30 mouse cellular contexts compared by ENCODE assay signal in genomic region chr6:46866317-46866716, GRCm38 (mm10).
A peak's percentile ranks its signal among the peaks of the same experiment; 100 is the strongest.
DNase-seq lines count a peak whose midpoint lies in the region; ATAC-seq and TF ChIP-seq lines count a peak whose summit lies in the region.
"Had no signal": no experiment of that assay in that cellular context is flagged by ENCODE, and none has a peak within 500 bp of the region (broad histone marks: within the 10 kb centered on the region; RNA-seq: fewer than 3 reads in every experiment).

No protein-coding gene starts in this region.

- H3K4me2 ChIP-seq in intestine, postnatal 0 days (replicated peaks; ENCODE audit: low read depth), result no peak overlapping the region
- H3K4me2 ChIP-seq in intestine, embryonic 16.5 days (ENCODE audit: low read depth, low read length), result no peak overlapping the region
- no peak overlapping the region for H3K4me2 ChIP-seq in liver, postnatal 0 days (ENCODE audit: low read depth, low read length)
- no peak overlapping the region for H3K4me2 ChIP-seq in liver, embryonic 11.5 days
- no peak overlapping the region for H3K4me2 ChIP-seq in stomach, postnatal 0 days (replicated peaks; ENCODE audit: low read depth)
- H3K4me2 ChIP-seq: heart, embryonic 12.5 days; hindbrain, embryonic 14.5 days; limb, embryonic 13.5 days; lung, embryonic 15.5 days; midbrain, embryonic 11.5 days; neural tube, embryonic 13.5 days had no signal

- H3K27ac ChIP-seq in intestine, postnatal 0 days (ENCODE audit: low read depth, low read length), result no peak overlapping the region
- no peak overlapping the region for H3K27ac ChIP-seq in intestine, embryonic 16.5 days (ENCODE audit: low read length)
- H3K27ac ChIP-seq in liver, postnatal 0 days (ENCODE audit: low read depth), result no peak overlapping the region
- H3K27ac ChIP-seq in liver, embryonic 11.5 days (ENCODE audit: low read depth, low read length), result no peak overlapping the region
- H3K27ac ChIP-seq in stomach, postnatal 0 days (replicated peaks), result no peak overlapping the region
- H3K27ac ChIP-seq: hindbrain, embryonic 14.5 days; limb, embryonic 13.5 days; liver, embryonic 14.5 days; lung, embryonic 15.5 days; neural tube, embryonic 13.5 days had no signal

- no peak overlapping the region for H3K9ac ChIP-seq in intestine, postnatal 0 days (ENCODE audit: low read depth, low read length)
- H3K9ac ChIP-seq in intestine, embryonic 16.5 days (ENCODE audit: low read depth, low read length), result no peak overlapping the region
- H3K9ac ChIP-seq in liver, postnatal 0 days (replicated peaks), result no peak overlapping the region
- H3K9ac ChIP-seq in liver, embryonic 11.5 days (ENCODE audit: low read depth, low read length), result no peak overlapping the region
- no peak overlapping the region for H3K9ac ChIP-seq in stomach, postnatal 0 days (ENCODE audit: low read length)
- H3K9ac ChIP-seq: heart, embryonic 12.5 days; hindbrain, embryonic 14.5 days; limb, embryonic 13.5 days; liver, embryonic 14.5 days; lung, embryonic 15.5 days; neural tube, embryonic 13.5 days had no signal

- no peak for TF ChIP-seq EP300 in liver, postnatal 0 days (IDR thresholded peaks at IDR 0.05; ENCODE audit: low read depth)
- TF ChIP-seq EP300 in stomach, postnatal 0 days (optimal IDR thresholded peaks at IDR 0.05), result no peak

- no peak for DNase-seq in liver, postnatal 0 days
- DNase-seq in liver, embryonic 11.5 days (ENCODE audit: low spot score), result no peak
- DNase-seq in stomach, postnatal 0 days (ENCODE audit: low spot score), result no peak
- DNase-seq in frontal cortex, postnatal 14 days (ENCODE audit: low spot score in 2 of 2), result no peak
- DNase-seq: adrenal gland, adult 2 months; adrenal gland, postnatal 36 days; B cell, adult 2 months; cerebellum, adult 2 months; cerebellum, postnatal 14 days; gastrocnemius, postnatal 14 days; heart, adult 11 months; heart, postnatal 4 days; kidney, adult 2 months; kidney, postnatal 10 days; lung, postnatal 36 days; right cerebral cortex, postnatal 14 days had no signal

- no peaks in the 10 kb centered on the region for H3K27me3 ChIP-seq in intestine, postnatal 0 days (replicated peaks; ENCODE audit: control insufficient read depth, insufficient read depth, low read length)
- no peaks in the 10 kb centered on the region for H3K27me3 ChIP-seq in intestine, embryonic 16.5 days (replicated peaks; ENCODE audit: control insufficient read depth, insufficient read depth, low read length)
- H3K27me3 ChIP-seq in liver, postnatal 0 days (ENCODE audit: insufficient read depth, low read length), result no peaks in the 10 kb centered on the region
- no peaks in the 10 kb centered on the region for H3K27me3 ChIP-seq in liver, embryonic 11.5 days (replicated peaks; ENCODE audit: control insufficient read depth, insufficient read depth, low read length)
- H3K27me3 ChIP-seq in E14TG2a.4 (ENCODE audit: insufficient read depth, low read length), result no peaks in the 10 kb centered on the region
- no peaks in the 10 kb centered on the region for H3K27me3 ChIP-seq in stomach, postnatal 0 days (ENCODE audit: control insufficient read depth, insufficient read depth, low read length)
- H3K27me3 ChIP-seq: heart, embryonic 12.5 days; lung, embryonic 15.5 days; neural tube, embryonic 13.5 days had no signal

- H3K36me3 ChIP-seq in intestine, postnatal 0 days (ENCODE audit: control insufficient read depth, insufficient read depth), result no peaks in the 10 kb centered on the region
- no peaks in the 10 kb centered on the region for H3K36me3 ChIP-seq in intestine, embryonic 16.5 days (ENCODE audit: control insufficient read depth, insufficient read depth, low read length)
- no peaks in the 10 kb centered on the region for H3K36me3 ChIP-seq in liver, postnatal 0 days (replicated peaks; ENCODE audit: insufficient read depth, low read length)
- H3K36me3 ChIP-seq in liver, embryonic 11.5 days (ENCODE audit: control insufficient read depth, insufficient read depth, low read length), result no peaks in the 10 kb centered on the region
- H3K36me3 ChIP-seq in E14TG2a.4 (ENCODE audit: insufficient read depth, low read length), result no peaks in the 10 kb centered on the region
- H3K36me3 ChIP-seq in stomach, postnatal 0 days (ENCODE audit: control insufficient read depth, insufficient read depth, low read length), result no peaks in the 10 kb centered on the region
- H3K36me3 ChIP-seq: heart, embryonic 12.5 days; limb, embryonic 13.5 days; lung, embryonic 15.5 days; neural tube, embryonic 13.5 days had no signal

- H3K9me3 ChIP-seq in intestine, postnatal 0 days (ENCODE audit: control insufficient read depth), result no peaks in the 10 kb centered on the region
- no peaks in the 10 kb centered on the region for H3K9me3 ChIP-seq in intestine, embryonic 16.5 days (ENCODE audit: control insufficient read depth, low read length)
- no peaks in the 10 kb centered on the region for H3K9me3 ChIP-seq in liver, postnatal 0 days (ENCODE audit: low read length)
- H3K9me3 ChIP-seq in liver, embryonic 11.5 days (ENCODE audit: control insufficient read depth, low read length), result no peaks in the 10 kb centered on the region
- H3K9me3 ChIP-seq in E14TG2a.4 (ENCODE audit: low read length), result no peaks in the 10 kb centered on the region
- H3K9me3 ChIP-seq in stomach, postnatal 0 days (ENCODE audit: control insufficient read depth, low read length), result no peaks in the 10 kb centered on the region
- H3K9me3 ChIP-seq: heart, embryonic 12.5 days; limb, embryonic 13.5 days; lung, embryonic 15.5 days; neural tube, embryonic 13.5 days had no signal

- no peak overlapping the region for H3K4me3 ChIP-seq in intestine, postnatal 0 days (ENCODE audit: low read depth, low read length)
- no peak overlapping the region for H3K4me3 ChIP-seq in intestine, embryonic 16.5 days (ENCODE audit: low read length)
- no peak overlapping the region for H3K4me3 ChIP-seq in liver, postnatal 0 days (ENCODE audit: low read depth, low read length)
- no peak overlapping the region for H3K4me3 ChIP-seq in liver, embryonic 11.5 days (ENCODE audit: low read depth, low read length)
- H3K4me3 ChIP-seq in E14TG2a.4 (replicated peaks; ENCODE audit: low read length), result no peak overlapping the region
- H3K4me3 ChIP-seq in stomach, postnatal 0 days (ENCODE audit: low read depth, low read length), result no peak overlapping the region
- H3K4me3 ChIP-seq: erythroblast, embryonic 14.5 days; heart, embryonic 12.5 days; limb, embryonic 13.5 days; lung, embryonic 15.5 days; neural tube, embryonic 13.5 days had no signal

- no peaks in the 10 kb centered on the region for H3K4me1 ChIP-seq in intestine, postnatal 0 days (replicated peaks; ENCODE audit: control insufficient read depth, insufficient read depth, low read length)
- no peaks in the 10 kb centered on the region for H3K4me1 ChIP-seq in intestine, embryonic 16.5 days (ENCODE audit: control insufficient read depth, insufficient read depth, low read length)
- no peaks in the 10 kb centered on the region for H3K4me1 ChIP-seq in liver, postnatal 0 days (ENCODE audit: insufficient read depth)
- H3K4me1 ChIP-seq in liver, embryonic 11.5 days (replicated peaks; ENCODE audit: control insufficient read depth, insufficient read depth, low read length), result no peaks in the 10 kb centered on the region
- H3K4me1 ChIP-seq in E14TG2a.4 (replicated peaks; ENCODE audit: low read depth, low read length), result peaks cover 3% of the 10 kb centered on the region; the same call in 1 of the 2 replicates
- H3K4me1 ChIP-seq in stomach, postnatal 0 days (replicated peaks; ENCODE audit: control insufficient read depth, insufficient read depth), result no peaks in the 10 kb centered on the region
- H3K4me1 ChIP-seq: limb, embryonic 13.5 days; lung, embryonic 15.5 days had no signal

- ATAC-seq in intestine, postnatal 0 days, result no peak
- ATAC-seq in intestine, embryonic 16.5 days, result no peak
- ATAC-seq in liver, postnatal 0 days, result no peak
- ATAC-seq in liver, embryonic 11.5 days (replicated peaks; ENCODE audit: low FRiP score), result no peak
- no peak for ATAC-seq in stomach, postnatal 0 days (ENCODE audit: low FRiP score, low TSS enrichment)
- ATAC-seq: activated CD4-positive, CD25-positive, alpha-beta regulatory T cell, adult 4 months; forebrain, embryonic 16.5 days; inflammation-experienced regulatory T-cells, adult 6 months had no signal

- TF ChIP-seq CTCF in intestine, postnatal 0 days (IDR thresholded peaks at IDR 0.05; ENCODE audit: low read depth), result peak; percentile 45
- peak; percentile 21; the same call in 1 of the 2 replicates for TF ChIP-seq CTCF in liver, postnatal 0 days (IDR thresholded peaks at IDR 0.05; ENCODE audit: low read depth)
- peak; percentile 39; the same call in 1 of the 2 replicates for TF ChIP-seq CTCF in E14TG2a.4 (conservative IDR thresholded peaks at IDR 0.05; ENCODE audit: low read length)
- peak; percentile 37 for TF ChIP-seq CTCF in stomach, postnatal 0 days (IDR thresholded peaks at IDR 0.05; ENCODE audit: low read depth)
